Mouse (Mus musculus) liver, embryonic 15.5 days (tissue): Measurements from ENCODE around the gene Kcnq5. TPM values are rescaled to one million over a fixed set of nuclear protein-coding genes. Genes with fewer than 3 reads are reported as not detected.

Experiments
- ATAC-seq: fragments of 200-750 bp; cut with Nextera tagmentation; 2 replicates; pipeline ENCODE4 v1.8.0; 2017; ENCODE audit warnings: moderate number of reproducible peaks, mild to moderate bottlenecking, moderate library complexity; ENCODE audit not compliant: insufficient read depth
- H3K27ac ChIP-seq: fragments of 300-500 bp; sonication (generic); replicated peaks from 2 replicates; pipeline ENCODE4 v1.5.1; 2015; ENCODE audit warnings: mild to moderate bottlenecking, inconsistent platforms
- H3K27me3 ChIP-seq: fragments of 300-500 bp; sonication (generic); 2 replicates; pipeline ENCODE4 v1.6.1; 2015; ENCODE audit warnings: mild to moderate bottlenecking, inconsistent platforms
- H3K36me3 ChIP-seq: fragments of 300-500 bp; sonication (generic); replicated peaks from 2 replicates; pipeline ENCODE4 v1.6.1; 2015; ENCODE audit warnings: moderate library complexity, mild to moderate bottlenecking, inconsistent platforms
- H3K4me1 ChIP-seq: fragments of 300-500 bp; sonication (generic); replicated peaks from 2 replicates; pipeline ENCODE4 v1.6.1; 2015; ENCODE audit warnings: inconsistent platforms
- H3K4me2 ChIP-seq: fragments of 300-500 bp; sonication (generic); 2 replicates; pipeline ENCODE4 v1.6.1; 2015; ENCODE audit warnings: moderate library complexity, mild to moderate bottlenecking, inconsistent platforms
- H3K4me3 ChIP-seq: fragments of 300-500 bp; sonication (generic); replicated peaks from 2 replicates; pipeline ENCODE4 v1.5.1; 2015; ENCODE audit warnings: mild to moderate bottlenecking, inconsistent platforms
- H3K9ac ChIP-seq: fragments of 300-500 bp; sonication (generic); 2 replicates; pipeline ENCODE4 v1.6.1; 2015; ENCODE audit warnings: moderate library complexity, mild to moderate bottlenecking, inconsistent platforms
- H3K9me3 ChIP-seq: fragments of 300-500 bp; sonication (generic); replicated peaks from 2 replicates; pipeline ENCODE4 v1.6.1; 2016; ENCODE audit warnings: inconsistent platforms
- WGBS: fragments of 180-500 bp; shearing (Covaris S2); methylation state at CpG from one replicate; pipeline ENCODE4 v1.1.7; 2015; ENCODE audit warnings: mixed read lengths; ENCODE audit not compliant: insufficient replicate concordance; 5-methylcytosine and 5-hydroxymethylcytosine counted together
- polyA plus RNA-seq: library from polyadenylated mRNA; unstranded; fragments of >200 nt; fragmentation: Nextera tagmentation; extraction: Ambion mirVana; gene quantifications from 2 replicates; pipeline ENCODE4 v1.2.1, GENCODE M21; 2015

The Kcnq5 gene
- polyA plus RNA-seq: 0.07 and 0.10 TPM in 2 replicates

DNA sequence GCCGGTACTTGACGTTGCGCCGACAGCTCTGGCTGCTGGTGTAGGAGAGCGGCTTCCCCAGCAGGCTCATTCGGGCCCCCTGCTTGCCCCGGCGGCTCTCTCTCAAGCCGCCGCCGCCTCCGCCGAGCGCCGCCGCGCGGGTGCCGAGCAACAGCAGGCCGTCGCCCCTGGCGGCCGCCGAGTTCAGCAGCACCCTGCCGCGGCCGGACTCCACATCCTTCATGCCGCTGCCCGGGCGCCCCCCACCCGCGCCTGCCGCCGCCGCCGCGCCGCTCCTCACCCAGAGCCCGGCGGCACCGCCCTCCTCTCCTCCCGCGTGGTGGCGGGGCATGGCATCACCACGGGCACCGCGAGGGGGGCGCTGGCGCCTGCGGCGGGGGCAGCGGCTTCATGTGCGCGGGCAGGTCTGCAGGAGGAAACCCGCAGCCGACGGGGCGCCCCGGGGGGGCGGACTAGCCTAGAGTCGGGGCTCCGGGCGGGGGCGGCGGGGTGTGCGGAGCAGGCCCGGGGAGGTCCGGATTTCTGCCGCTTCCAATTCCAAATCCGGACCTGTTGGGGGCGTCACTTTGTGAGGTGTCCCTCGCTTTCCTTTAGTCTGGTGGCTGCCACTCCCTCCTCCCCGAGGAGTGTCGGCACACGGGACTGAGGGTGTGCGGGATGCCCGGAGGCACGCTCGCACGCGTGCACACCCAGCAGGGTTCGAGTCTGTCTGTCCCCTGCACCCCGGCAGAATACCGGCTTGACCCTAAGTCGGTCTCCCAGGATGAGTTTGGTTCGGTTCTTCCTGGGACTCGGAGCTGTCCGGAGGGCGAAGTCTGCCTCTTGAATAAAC is at the start of gene Kcnq5:
Kcnq5 (minus strand) TSS at position 692 of the 832 bp plus-strand sequence.
- peak within 1 kb of the TSS; percentile 52 for H3K4me3 ChIP-seq
- peaks cover 47% of the 10 kb centered on the region for H3K27me3 ChIP-seq
- peak; percentile 12; the same call in 1 of the 2 replicates for ATAC-seq
- no peak within 1 kb of the TSS for H3K9ac ChIP-seq
- peaks cover 9% of the 10 kb centered on the region for H3K4me1 ChIP-seq
- no peak within 1 kb of the TSS for H3K27ac ChIP-seq
- under 1% methylated on average over 68 of the region's 89 CpGs for WGBS
- H3K4me2 ChIP-seq: peak within 1 kb of the TSS; percentile 71
- H3K9me3 ChIP-seq: no peaks in the 10 kb centered on the region
- no peaks in the 10 kb centered on the region for H3K36me3 ChIP-seq

DNA sequence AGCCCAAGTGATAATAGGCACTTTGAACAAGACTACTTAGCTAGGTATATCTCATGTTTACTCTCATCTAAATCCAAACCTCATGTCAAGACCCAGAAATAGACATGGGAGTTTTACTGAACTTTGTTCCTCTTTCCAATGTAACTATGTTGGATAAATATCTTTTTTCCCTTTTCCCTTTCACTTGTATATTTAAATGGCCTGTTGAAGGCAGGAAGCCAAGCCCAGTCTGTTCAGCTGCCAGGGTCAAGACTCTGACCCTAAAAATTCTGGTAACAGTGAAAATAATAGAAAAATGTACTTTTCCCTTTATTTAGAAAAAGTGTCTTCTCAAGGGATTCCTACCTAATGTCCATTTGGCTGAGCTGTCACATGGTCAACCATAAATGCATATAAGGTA is 18.0 kb upstream of the Kcnq5 start:
- ATAC-seq: no peak
- no peaks in the 10 kb centered on the region for H3K27me3 ChIP-seq
- no peak overlapping the region for H3K4me3 ChIP-seq
- H3K36me3 ChIP-seq: no peaks in the 10 kb centered on the region
- H3K4me1 ChIP-seq: no peaks in the 10 kb centered on the region
- H3K9me3 ChIP-seq: no peaks in the 10 kb centered on the region
- H3K4me2 ChIP-seq: no peak overlapping the region
- H3K9ac ChIP-seq: no peak overlapping the region
- no peak overlapping the region for H3K27ac ChIP-seq

DNA sequence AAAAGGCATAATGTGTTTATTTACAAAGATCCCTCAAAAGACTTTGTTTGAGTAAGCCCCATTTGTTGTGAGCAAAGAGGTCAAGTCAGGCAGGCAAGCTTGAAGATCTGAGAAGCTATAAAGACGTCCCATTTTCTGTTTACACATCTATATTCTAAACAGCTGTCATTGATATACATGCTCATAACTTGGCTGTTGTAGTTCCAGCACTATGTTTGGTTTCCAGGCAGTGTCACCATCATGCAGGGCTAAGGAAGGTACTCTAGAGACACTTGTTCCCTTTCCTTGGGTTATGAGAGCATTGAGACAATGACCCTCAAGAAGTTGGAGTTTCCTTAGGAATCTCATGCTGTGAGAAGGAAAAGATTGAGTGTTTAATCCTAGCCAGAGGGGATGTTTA is 17.6 kb upstream of the Kcnq5 start:
- H3K4me3 ChIP-seq: no peak overlapping the region
- H3K4me1 ChIP-seq: no peaks in the 10 kb centered on the region
- no peak overlapping the region for H3K27ac ChIP-seq
- H3K9me3 ChIP-seq: no peaks in the 10 kb centered on the region
- ATAC-seq: no peak
- H3K27me3 ChIP-seq: no peaks in the 10 kb centered on the region
- H3K36me3 ChIP-seq: no peaks in the 10 kb centered on the region
- H3K9ac ChIP-seq: no peak overlapping the region
- H3K4me2 ChIP-seq: no peak overlapping the region
- WGBS: 39% methylated on average over 1 of the region's 1 CpGs

DNA sequence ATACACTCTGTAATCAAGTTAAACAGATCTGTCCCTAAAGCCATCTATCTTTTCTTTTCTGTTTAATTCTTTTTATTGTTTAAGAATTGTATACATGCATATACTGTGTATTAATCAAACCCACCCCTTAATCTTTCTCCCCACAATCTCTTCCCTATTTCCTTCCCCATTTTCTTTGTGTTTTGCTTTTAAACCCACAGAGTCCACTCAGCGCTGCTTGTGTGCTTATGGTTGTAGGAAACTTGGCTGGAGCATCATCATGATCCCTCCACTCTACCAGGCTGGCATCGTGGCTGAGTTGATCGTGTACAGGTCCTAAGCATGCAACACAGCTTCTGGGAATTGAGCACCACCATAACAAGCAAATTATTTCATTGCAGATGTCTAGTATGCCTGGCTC is 12.3 kb upstream of the Kcnq5 start:
- H3K36me3 ChIP-seq: no peaks in the 10 kb centered on the region
- H3K4me2 ChIP-seq: no peak overlapping the region
- H3K27me3 ChIP-seq: no peaks in the 10 kb centered on the region
- no peak overlapping the region for H3K9ac ChIP-seq
- ATAC-seq: no peak
- no peaks in the 10 kb centered on the region for H3K4me1 ChIP-seq
- 33% methylated on average over 3 of the region's 3 CpGs for WGBS
- H3K27ac ChIP-seq: no peak overlapping the region
- no peaks in the 10 kb centered on the region for H3K9me3 ChIP-seq
- H3K4me3 ChIP-seq: no peak overlapping the region

DNA sequence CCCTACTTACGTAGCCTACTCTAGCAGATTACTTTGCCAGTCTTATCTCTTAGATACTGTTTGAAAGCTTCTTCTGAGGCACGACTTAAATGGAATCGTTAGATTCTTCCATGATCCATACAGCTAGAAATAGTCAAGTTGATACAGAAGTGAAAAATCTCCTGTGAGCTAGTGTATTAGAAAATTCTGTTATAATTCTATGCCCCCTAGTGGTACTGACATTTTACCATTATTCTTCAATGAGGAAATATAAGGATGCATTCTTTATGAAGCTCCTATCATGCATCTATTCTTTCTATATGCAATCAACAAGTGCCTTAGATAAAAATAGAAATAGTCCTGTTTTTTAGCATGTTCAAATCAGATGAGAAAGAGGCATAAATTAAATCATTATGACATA is 5.4 kb upstream of the Kcnq5 start:
- 59% methylated on average over 3 of the region's 3 CpGs for WGBS
- Histone ChIP-seq H3K36me3 (no peaks in the 10 kb centered on the region), H3K9ac (no peak overlapping the region), H3K4me1 (0 out of 2 replicates have a peak, but pooled peaks cover 1% of the 10 kb centered on the region), H3K4me2 (no peak overlapping the region), H3K27me3 (peaks cover 20% of the 10 kb centered on the region), H3K27ac (no peak overlapping the region), H3K4me3 (no peak overlapping the region), H3K9me3 (no peaks in the 10 kb centered on the region)
- ATAC-seq: no peak

DNA sequence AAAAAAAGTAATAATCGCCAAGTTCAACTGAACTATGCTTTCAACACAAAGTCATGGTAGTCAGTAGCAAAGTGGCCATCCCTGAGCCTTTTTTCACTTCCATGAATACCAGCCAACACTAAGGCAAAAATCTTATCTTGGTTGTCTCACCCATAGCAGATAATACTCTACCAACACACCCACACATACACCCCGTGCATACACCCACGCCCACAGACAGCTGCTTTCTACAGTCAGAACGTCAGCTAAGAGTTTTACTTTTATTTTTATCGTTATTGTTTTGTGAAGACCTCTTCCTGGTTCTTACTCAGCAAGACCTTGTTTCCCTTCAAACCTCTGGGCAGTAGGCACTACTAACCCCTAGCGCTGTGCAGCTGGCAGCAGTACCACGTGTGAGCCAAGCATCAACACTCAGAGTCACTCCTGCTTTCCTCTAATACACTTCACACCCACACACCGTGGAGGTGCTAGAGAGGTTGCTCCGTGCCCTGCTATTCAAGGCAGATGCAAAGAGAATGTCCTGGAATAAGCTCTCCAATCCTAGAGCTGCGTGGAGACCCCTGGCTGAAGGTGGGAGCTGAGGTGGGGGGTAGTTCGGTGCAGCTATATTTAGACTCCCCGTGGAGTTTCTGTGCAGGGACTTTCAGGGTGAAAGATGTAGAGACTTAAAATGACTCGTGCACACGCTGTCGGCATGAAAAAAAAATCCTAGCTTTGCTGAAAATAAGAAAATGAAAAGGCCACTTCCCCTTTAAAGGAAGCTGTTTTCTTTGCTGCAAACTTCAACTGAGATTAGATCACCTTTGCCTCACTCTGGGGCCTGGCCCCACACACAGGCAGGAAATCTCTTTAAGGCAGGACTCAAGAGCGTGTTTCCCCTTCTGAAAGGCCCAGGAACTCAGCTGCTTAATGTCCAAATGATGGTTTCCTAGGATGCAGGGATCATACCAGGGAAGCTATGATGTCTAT is 1.4 kb upstream of the Kcnq5 start:
- peaks cover 47% of the 10 kb centered on the region for H3K27me3 ChIP-seq
- no peaks in the 10 kb centered on the region for H3K9me3 ChIP-seq
- no peak for ATAC-seq
- no peak overlapping the region for H3K4me3 ChIP-seq
- H3K27ac ChIP-seq: no peak overlapping the region
- H3K36me3 ChIP-seq: no peaks in the 10 kb centered on the region
- H3K4me1 ChIP-seq: peaks cover 9% of the 10 kb centered on the region
- H3K4me2 ChIP-seq: no peak overlapping the region
- no peak overlapping the region for H3K9ac ChIP-seq
- WGBS: 16% methylated on average over 16 of the region's 16 CpGs

DNA sequence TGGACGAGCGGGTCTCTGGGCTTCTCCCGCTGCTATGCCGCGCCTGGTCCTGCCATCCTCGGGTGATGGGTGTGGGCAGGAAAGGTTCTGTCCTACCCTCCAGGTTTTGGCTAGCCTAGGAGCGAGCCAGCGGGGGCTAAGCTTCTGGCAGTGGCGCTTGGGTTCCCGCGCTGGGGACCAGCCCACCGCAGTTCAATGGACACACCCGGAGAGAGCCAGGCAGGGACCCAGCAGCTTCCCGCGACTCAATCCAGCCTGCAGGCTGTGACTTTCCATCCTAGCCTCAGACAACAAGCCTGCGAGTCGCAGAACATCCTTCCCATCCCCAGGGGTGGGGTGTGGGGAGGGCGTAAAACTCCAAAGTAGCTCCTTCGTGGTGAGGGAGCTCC is 335 bp upstream of the Kcnq5 start:
- H3K36me3 ChIP-seq: no peaks in the 10 kb centered on the region
- ATAC-seq: no peak
- peaks cover 47% of the 10 kb centered on the region for H3K27me3 ChIP-seq
- H3K9me3 ChIP-seq: no peaks in the 10 kb centered on the region
- no peak overlapping the region for H3K27ac ChIP-seq
- H3K4me2 ChIP-seq: peak overlapping the region; percentile 71
- peak overlapping the region; percentile 52 for H3K4me3 ChIP-seq
- WGBS: under 1% methylated on average over 19 of the region's 19 CpGs
- peaks cover 9% of the 10 kb centered on the region for H3K4me1 ChIP-seq
- no peak overlapping the region for H3K9ac ChIP-seq

DNA sequence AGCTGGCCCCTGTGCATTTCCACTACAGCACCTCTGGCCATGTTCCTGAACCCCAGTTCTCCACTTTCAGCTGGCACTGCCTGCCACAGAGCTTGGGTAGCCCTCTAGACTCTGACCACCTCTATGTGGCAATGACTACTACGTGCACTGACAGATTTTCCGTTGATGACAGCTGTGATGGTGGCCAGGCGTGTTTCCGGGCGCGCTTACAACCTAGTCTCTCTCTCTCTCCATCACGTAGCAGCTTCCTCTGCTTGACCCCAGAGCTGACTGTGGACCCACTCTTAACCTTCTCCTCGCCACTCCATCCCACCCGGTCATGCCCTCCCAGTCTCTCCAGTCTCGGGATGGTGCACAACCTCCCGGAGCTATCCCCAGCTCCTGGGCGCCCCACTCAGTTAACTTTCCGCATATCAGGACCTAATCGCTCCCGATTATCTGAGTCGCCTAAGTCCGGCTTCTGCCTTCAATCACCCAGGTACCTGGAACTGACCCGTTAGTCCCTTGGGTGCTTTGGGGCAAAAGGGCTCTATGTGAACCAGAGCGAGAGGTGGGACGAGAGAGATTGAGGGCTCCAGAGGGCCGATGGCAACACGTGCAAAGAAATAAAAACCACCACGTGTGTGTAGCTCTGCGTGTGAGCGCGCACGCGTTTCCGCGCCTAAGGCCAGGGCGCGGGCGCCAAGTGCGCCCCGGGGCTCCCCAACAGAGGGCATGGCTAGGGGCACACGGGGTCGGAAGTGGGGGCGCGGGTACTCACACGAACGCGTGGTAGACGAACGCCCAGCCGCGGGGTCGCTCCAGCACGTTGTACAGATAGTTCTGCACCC is 1.1 kb downstream of the Kcnq5 start:
- peak overlapping the region; percentile 52 for H3K4me3 ChIP-seq
- H3K27me3 ChIP-seq: peaks cover 47% of the 10 kb centered on the region
- no peaks in the 10 kb centered on the region for H3K36me3 ChIP-seq
- H3K4me1 ChIP-seq: peaks cover 9% of the 10 kb centered on the region
- ATAC-seq: peak; percentile 15; the same call in 1 of the 2 replicates
- no peak overlapping the region for H3K9ac ChIP-seq
- H3K9me3 ChIP-seq: no peaks in the 10 kb centered on the region
- H3K27ac ChIP-seq: no peak overlapping the region
- peak overlapping the region; percentile 71 for H3K4me2 ChIP-seq
- 1% methylated on average over 48 of the region's 48 CpGs for WGBS

DNA sequence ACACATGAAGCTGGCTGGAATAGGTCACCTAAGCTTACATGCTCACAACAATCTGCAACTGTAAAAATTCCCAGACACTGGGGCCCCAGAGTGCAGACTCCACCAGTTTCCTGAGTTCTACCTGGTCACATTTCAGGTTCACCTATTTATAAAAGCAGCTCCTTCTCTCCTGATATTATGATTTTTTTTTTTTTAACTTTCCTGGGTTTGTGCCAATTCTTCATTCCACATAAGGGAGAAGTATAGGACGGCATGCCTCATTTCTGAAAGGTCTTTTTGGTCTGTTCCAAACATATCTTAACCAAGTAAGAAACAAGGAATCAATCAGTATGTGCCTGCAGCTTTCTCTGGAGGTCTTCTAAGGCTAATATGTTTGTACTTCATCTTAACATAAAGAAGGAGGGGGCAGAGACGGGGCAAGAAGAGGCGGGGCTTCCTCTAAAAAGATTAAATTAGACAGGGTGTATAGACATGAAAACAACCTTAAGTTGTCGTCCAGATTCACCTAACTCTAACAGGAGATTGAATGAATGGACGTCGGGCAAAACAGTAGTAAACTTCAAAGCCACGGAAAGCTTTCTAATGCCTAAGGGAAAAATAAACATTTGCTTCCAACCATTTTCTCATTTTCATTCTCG is 2.0 kb downstream of the Kcnq5 start:
- WGBS: 26% methylated on average over 8 of the region's 8 CpGs

DNA sequence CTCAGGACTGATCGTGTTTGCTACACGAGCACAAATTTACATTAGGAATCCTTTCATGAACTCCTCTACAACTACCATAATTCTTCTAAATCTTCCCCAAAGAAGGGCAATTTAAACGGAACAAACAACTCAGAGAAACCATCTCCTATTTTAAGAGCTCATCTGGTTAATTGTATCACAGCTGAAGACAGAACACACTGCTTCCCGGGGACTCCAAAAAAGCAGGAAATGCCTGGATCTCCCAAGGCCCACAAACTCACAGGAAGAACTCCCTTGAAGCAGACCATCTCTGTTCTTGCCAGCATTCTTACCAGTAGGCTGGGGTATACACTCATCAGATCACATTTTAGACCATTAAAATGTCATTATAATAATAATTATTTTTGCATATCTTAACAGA is 3.7 kb downstream of the Kcnq5 start:
- ATAC-seq: no peak
- Histone ChIP-seq H3K4me2 (no peak overlapping the region), H3K4me1 (peaks cover 9% of the 10 kb centered on the region), H3K27ac (no peak overlapping the region), H3K4me3 (no peak overlapping the region), H3K36me3 (no peaks in the 10 kb centered on the region), H3K9me3 (no peaks in the 10 kb centered on the region), H3K27me3 (peaks cover 36% of the 10 kb centered on the region), H3K9ac (no peak overlapping the region)
- 52% methylated on average over 4 of the region's 4 CpGs for WGBS

More for the DNA sequence above, 2.0 kb downstream of the Kcnq5 start:
- Histone ChIP-seq H3K4me3 (no peak overlapping the region), H3K9ac (no peak overlapping the region), H3K27ac (no peak overlapping the region), H3K4me1 (peaks cover 9% of the 10 kb centered on the region), H3K9me3 (no peaks in the 10 kb centered on the region), H3K36me3 (no peaks in the 10 kb centered on the region), H3K4me2 (no peak overlapping the region), H3K27me3 (peaks cover 47% of the 10 kb centered on the region)
- ATAC-seq: no peak
